Mouse (Mus musculus): ENCODE data around the gene Rfpl4. TPM values are rescaled to one million over a fixed set of nuclear protein-coding genes. Genes with fewer than 3 reads are reported as not detected.

The Rfpl4 gene
- polyA plus RNA-seq, 2 experiments, result not detected

- H3K9ac ChIP-seq (ENCODE audit: low read depth, low read length, severe bottlenecking), result no peak overlapping the region
- H3K4me3 ChIP-seq (replicated peaks; ENCODE audit: low read length), result no peak overlapping the region
- H3K4me1 ChIP-seq (ENCODE audit: control insufficient read depth, insufficient read depth, low read length), result no peaks in the 10 kb centered on the region
- H3K27me3 ChIP-seq (ENCODE audit: control insufficient read depth, insufficient read depth, low read length), result no peaks in the 10 kb centered on the region
- H3K4me2 ChIP-seq (replicated peaks; ENCODE audit: low read depth, low read length, severe bottlenecking), result no peak overlapping the region
- DNase-seq (ENCODE audit: low spot score) (no peak), ATAC-seq (ENCODE audit: low FRiP score, low read depth) (no peak)
- peaks cover 54% of the 10 kb centered on the region for H3K36me3 ChIP-seq (ENCODE audit: control insufficient read depth, insufficient read depth, low read length)
- no peak for TF ChIP-seq POLR2A (IDR thresholded peaks at IDR 0.05; ENCODE audit: borderline replicate concordance, extremely low read depth, insufficient read depth, insufficient read length)
- WGBS, result 99% methylated on average over 5 of the region's 5 CpGs
- no peak overlapping the region for H3K27ac ChIP-seq (replicated peaks; ENCODE audit: low read depth, low read length)
- H3K9me3 ChIP-seq (ENCODE audit: control insufficient read depth, low read length), result no peaks in the 10 kb centered on the region
These were observed 18.0 kb downstream of the Rfpl4 start for GRCm38 (mm10) chr7:5098769-5099168.

- Histone ChIP-seq H3K9me3 (ENCODE audit: control insufficient read depth, low read length) (no peaks in the 10 kb centered on the region), H3K4me2 (replicated peaks; ENCODE audit: low read depth, low read length, severe bottlenecking) (no peak overlapping the region), H3K9ac (ENCODE audit: low read depth, low read length, severe bottlenecking) (no peak overlapping the region), H3K4me3 (replicated peaks; ENCODE audit: low read length) (no peak overlapping the region), H3K27me3 (ENCODE audit: control insufficient read depth, insufficient read depth, low read length) (no peaks in the 10 kb centered on the region), H3K36me3 (ENCODE audit: control insufficient read depth, insufficient read depth, low read length) (peaks cover 88% of the 10 kb centered on the region), H3K4me1 (ENCODE audit: control insufficient read depth, insufficient read depth, low read length) (no peaks in the 10 kb centered on the region), H3K27ac (replicated peaks; ENCODE audit: low read depth, low read length) (no peak overlapping the region)
- no peak for DNase-seq (ENCODE audit: low spot score)
- TF ChIP-seq POLR2A (IDR thresholded peaks at IDR 0.05; ENCODE audit: borderline replicate concordance, extremely low read depth, insufficient read depth, insufficient read length), result no peak
- 87% methylated on average over 21 of the region's 21 CpGs for whole genome bisulfite sequencing
- ATAC-seq (ENCODE audit: low FRiP score, low read depth), result no peak
These were observed 23.8 kb downstream of the Rfpl4 start for GRCm38 (mm10) chr7:5092831-5093510.

GRCm38 (mm10) chr7:5092381-5092780 is 24.4 kb downstream of the Rfpl4 start:
- H3K27me3 ChIP-seq (ENCODE audit: control insufficient read depth, insufficient read depth, low read length), result no peaks in the 10 kb centered on the region
- no peak overlapping the region for H3K4me3 ChIP-seq (replicated peaks; ENCODE audit: low read length)
- no peak overlapping the region for H3K9ac ChIP-seq (ENCODE audit: low read depth, low read length, severe bottlenecking)
- DNase-seq (ENCODE audit: low spot score), result no peak
- H3K36me3 ChIP-seq (ENCODE audit: control insufficient read depth, insufficient read depth, low read length), result peaks cover 82% of the 10 kb centered on the region
- H3K27ac ChIP-seq (replicated peaks; ENCODE audit: low read depth, low read length), result no peak overlapping the region
- no peak overlapping the region for H3K4me2 ChIP-seq (replicated peaks; ENCODE audit: low read depth, low read length, severe bottlenecking)
- 87% methylated on average over 5 of the region's 6 CpGs for WGBS
- no peaks in the 10 kb centered on the region for H3K4me1 ChIP-seq (ENCODE audit: control insufficient read depth, insufficient read depth, low read length)
- no peaks in the 10 kb centered on the region for H3K9me3 ChIP-seq (ENCODE audit: control insufficient read depth, low read length)
- no peak for ATAC-seq (ENCODE audit: low FRiP score, low read depth)
- no peak for TF ChIP-seq POLR2A (IDR thresholded peaks at IDR 0.05; ENCODE audit: borderline replicate concordance, extremely low read depth, insufficient read depth, insufficient read length)

GRCm38 (mm10) chr7:5091008-5091728 is 25.6 kb downstream of the Rfpl4 start:
- no peak overlapping the region for H3K4me3 ChIP-seq (replicated peaks; ENCODE audit: low read length)
- H3K4me1 ChIP-seq (ENCODE audit: control insufficient read depth, insufficient read depth, low read length), result no peaks in the 10 kb centered on the region
- 94% methylated on average over 15 of the region's 15 CpGs for WGBS
- H3K27ac ChIP-seq (replicated peaks; ENCODE audit: low read depth, low read length), result no peak overlapping the region
- ATAC-seq (ENCODE audit: low FRiP score, low read depth) (no peak), DNase-seq (ENCODE audit: low spot score) (no peak)
- H3K4me2 ChIP-seq (replicated peaks; ENCODE audit: low read depth, low read length, severe bottlenecking), result no peak overlapping the region
- no peak overlapping the region for H3K9ac ChIP-seq (ENCODE audit: low read depth, low read length, severe bottlenecking)
- H3K27me3 ChIP-seq (ENCODE audit: control insufficient read depth, insufficient read depth, low read length), result no peaks in the 10 kb centered on the region
- peaks cover 79% of the 10 kb centered on the region for H3K36me3 ChIP-seq (ENCODE audit: control insufficient read depth, insufficient read depth, low read length)
- no peak for TF ChIP-seq POLR2A (IDR thresholded peaks at IDR 0.05; ENCODE audit: borderline replicate concordance, extremely low read depth, insufficient read depth, insufficient read length)
- H3K9me3 ChIP-seq (ENCODE audit: control insufficient read depth, low read length), result no peaks in the 10 kb centered on the region

GRCm38 (mm10) chr7:5089853-5090252 is 26.9 kb downstream of the Rfpl4 start:
- no peak overlapping the region for H3K4me3 ChIP-seq (replicated peaks; ENCODE audit: low read length)
- H3K27me3 ChIP-seq (ENCODE audit: control insufficient read depth, insufficient read depth, low read length), result no peaks in the 10 kb centered on the region
- no peaks in the 10 kb centered on the region for H3K4me1 ChIP-seq (ENCODE audit: control insufficient read depth, insufficient read depth, low read length)
- no peak for ATAC-seq (ENCODE audit: low FRiP score, low read depth)
- H3K9ac ChIP-seq (ENCODE audit: low read depth, low read length, severe bottlenecking), result no peak overlapping the region
- H3K36me3 ChIP-seq (ENCODE audit: control insufficient read depth, insufficient read depth, low read length), result peaks cover 69% of the 10 kb centered on the region
- no peak for DNase-seq (ENCODE audit: low spot score)
- no peaks in the 10 kb centered on the region for H3K9me3 ChIP-seq (ENCODE audit: control insufficient read depth, low read length)
- no peak overlapping the region for H3K27ac ChIP-seq (replicated peaks; ENCODE audit: low read depth, low read length)
- WGBS, result 94% methylated on average over 15 of the region's 15 CpGs
- H3K4me2 ChIP-seq (replicated peaks; ENCODE audit: low read depth, low read length, severe bottlenecking), result no peak overlapping the region
- TF ChIP-seq POLR2A (IDR thresholded peaks at IDR 0.05; ENCODE audit: borderline replicate concordance, extremely low read depth, insufficient read depth, insufficient read length), result no peak
